Mouse (Mus musculus) liver, embryonic 14.5 days (tissue): ENCODE measurements around the gene Crybb2. TPM values are rescaled to one million over a fixed set of nuclear protein-coding genes. Genes with fewer than 3 reads are reported as not detected.

Experiments used
- ATAC-seq: fragments of 200-750 bp; cut with Nextera tagmentation; 2 replicates; pipeline ENCODE4 v1.8.0; 2017; ENCODE audit warnings: moderate number of reproducible peaks, mild to moderate bottlenecking, moderate library complexity; ENCODE audit not compliant: insufficient read depth
- DNase-seq, 3 experiments: peaks; one replicate each; pipeline ENCODE4 v3.0.0-alpha.2; 2012 to 2013; ENCODE audit warnings: low read depth in 3 of 3, low spot score in 3 of 3
- H3K27ac ChIP-seq: fragments of 300-500 bp; sonication (generic); 2 replicates; pipeline ENCODE4 v1.5.1; 2014; ENCODE audit warnings: moderate library complexity, mild to moderate bottlenecking, control low read depth, inconsistent platforms
- H3K27me3 ChIP-seq: fragments of 300-500 bp; sonication (generic); 2 replicates; pipeline ENCODE4 v1.6.1; 2014; ENCODE audit warnings: mild to moderate bottlenecking, low read length, moderate library complexity; ENCODE audit not compliant: control insufficient read depth, insufficient read depth
- H3K36me3 ChIP-seq: fragments of 300-500 bp; sonication (generic); replicated peaks from 2 replicates; pipeline ENCODE4 v1.6.1; 2014; ENCODE audit warnings: low read depth; ENCODE audit not compliant: control insufficient read depth, insufficient read depth
- H3K4me1 ChIP-seq, 2 experiments: fragments of 200-500 bp in 1 of 2; fragments of 300-500 bp in 1 of 2; sonication (generic) in 1 of 2; replicated peaks; 2 replicates each; pipeline ENCODE4 v1.6.1; 2012 to 2014; ENCODE audit warnings: antibody characterized with exemption in 1 of 2, inconsistent platforms in 1 of 2, low read length in 1 of 2; ENCODE audit not compliant: control insufficient read depth in 2 of 2, insufficient read depth in 2 of 2
- H3K4me2 ChIP-seq: fragments of 300-500 bp; sonication (generic); 2 replicates; pipeline ENCODE4 v1.6.1; 2014; ENCODE audit warnings: low read depth, mild to moderate bottlenecking, control low read depth, moderate library complexity
- H3K4me3 ChIP-seq, 2 experiments: fragments of 200-500 bp in 1 of 2; fragments of 300-500 bp in 1 of 2; sonication (generic) in 1 of 2; 2 replicates each; pipeline ENCODE4 v1.5.1; 2012 to 2014; ENCODE audit warnings: low read depth in 2 of 2, low read length in 2 of 2, mild to moderate bottlenecking in 2 of 2, control low read depth in 1 of 2, inconsistent platforms in 1 of 2, moderate library complexity in 1 of 2; ENCODE audit not compliant: insufficient read depth in 1 of 2
- H3K9ac ChIP-seq: fragments of 300-500 bp; sonication (generic); replicated peaks from 2 replicates; pipeline ENCODE4 v1.6.1; 2014; ENCODE audit warnings: mild to moderate bottlenecking, control low read depth, moderate library complexity
- H3K9me3 ChIP-seq: fragments of 300-500 bp; sonication (generic); 2 replicates; pipeline ENCODE4 v1.6.1; 2016; ENCODE audit warnings: low read length, mixed read lengths; ENCODE audit not compliant: control insufficient read depth
- CTCF ChIP-seq: IDR thresholded peaks from 2 replicates; pipeline ENCODE4 v1.5.1; 2016; ENCODE audit warnings: antibody characterized with exemption, low read depth, control low read depth
- EP300 ChIP-seq: IDR thresholded peaks from 2 replicates; pipeline ENCODE4 v1.6.1; 2016; ENCODE audit warnings: antibody characterized with exemption, low read depth
- WGBS: fragments of 180-500 bp; shearing (Covaris S2); extraction: QIAGEN DNeasy Blood & Tissue Kit; methylation state at CpG from one replicate; pipeline ENCODE4 v1.1.7; 2014; ENCODE audit not compliant: insufficient replicate concordance; 5-methylcytosine and 5-hydroxymethylcytosine counted together
- polyA plus RNA-seq, 2 experiments: library from polyadenylated mRNA; depleted of rRNA in 1 of 2; stranded (reverse) in 1 of 2; unstranded in 1 of 2; fragments of >200 nt; fragmentation: Nextera tagmentation in 1 of 2; extraction: Ambion mirVana in 1 of 2; gene quantifications; 2 replicates each; pipeline versions ENCODE4 v1.2.1 to v1.2.3; 2012 to 2014

Gene Crybb2
- polyA plus RNA-seq, 2 experiments, result not detected

- Histone ChIP-seq H3K4me1 (no peaks in the 10 kb centered on the region), H3K4me2 (no peak overlapping the region), H3K4me3 (no peak overlapping the region), H3K36me3 (no peaks in the 10 kb centered on the region), H3K27ac (no peak overlapping the region), H3K9me3 (no peaks in the 10 kb centered on the region), H3K9ac (no peak overlapping the region), H3K27me3 (no peaks in the 10 kb centered on the region)
- no peak for TF ChIP-seq CTCF
- TF ChIP-seq EP300, result no peak
- WGBS, result 81% methylated on average over 18 of the region's 18 CpGs
- no peak for ATAC-seq
- DNase-seq, result no peak
Observed at GRCm38 (mm10) chr5:113095456-113095855, 25.5 kb upstream of the Crybb2 start.

- Histone ChIP-seq H3K4me1 (no peaks in the 10 kb centered on the region), H3K9me3 (no peaks in the 10 kb centered on the region), H3K4me2 (no peak overlapping the region), H3K9ac (no peak overlapping the region), H3K27me3 (no peaks in the 10 kb centered on the region), H3K27ac (no peak overlapping the region), H3K4me3 (no peak overlapping the region), H3K36me3 (no peaks in the 10 kb centered on the region)
- ATAC-seq (no peak), DNase-seq (no peak)
- TF ChIP-seq EP300, result no peak
- no peak for TF ChIP-seq CTCF
- WGBS, result 54% methylated on average over 7 of the region's 7 CpGs
Observed at GRCm38 (mm10) chr5:113092406-113092805, 22.5 kb upstream of the Crybb2 start.

GRCm38 (mm10) chr5:113091162-113091561 lies 21.2 kb upstream of the Crybb2 start:
- Histone ChIP-seq H3K4me2 (no peak overlapping the region), H3K27me3 (no peaks in the 10 kb centered on the region), H3K9ac (no peak overlapping the region), H3K4me1 (no peaks in the 10 kb centered on the region), H3K36me3 (no peaks in the 10 kb centered on the region), H3K27ac (no peak overlapping the region), H3K9me3 (no peaks in the 10 kb centered on the region), H3K4me3 (no peak overlapping the region)
- DNase-seq, result no peak
- TF ChIP-seq CTCF (peak; percentile 83), EP300 (no peak)
- WGBS, result 63% methylated on average over 5 of the region's 5 CpGs
- no peak for ATAC-seq

- Histone ChIP-seq H3K4me3 (no peak overlapping the region), H3K4me1 (no peaks in the 10 kb centered on the region), H3K4me2 (no peak overlapping the region), H3K9ac (no peak overlapping the region), H3K9me3 (no peaks in the 10 kb centered on the region), H3K36me3 (no peaks in the 10 kb centered on the region), H3K27me3 (no peaks in the 10 kb centered on the region), H3K27ac (no peak overlapping the region)
- no peak for TF ChIP-seq CTCF
- no peak for TF ChIP-seq EP300
- ATAC-seq, result no peak
- DNase-seq, result no peak
- WGBS, result 73% methylated on average over 11 of the region's 11 CpGs
Observed at GRCm38 (mm10) chr5:113090750-113091149, 20.8 kb upstream of the Crybb2 start.

GRCm38 (mm10) chr5:113090077-113090690 lies 20.3 kb upstream of the Crybb2 start:
- no peak for TF ChIP-seq CTCF
- TF ChIP-seq EP300, result no peak
- Histone ChIP-seq H3K27me3 (no peaks in the 10 kb centered on the region), H3K36me3 (no peaks in the 10 kb centered on the region), H3K4me3 (no peak overlapping the region), H3K4me1 (no peaks in the 10 kb centered on the region), H3K9me3 (no peaks in the 10 kb centered on the region), H3K9ac (no peak overlapping the region), H3K4me2 (no peak overlapping the region), H3K27ac (no peak overlapping the region)
- WGBS, result 79% methylated on average over 24 of the region's 24 CpGs
- no peak for ATAC-seq
- DNase-seq, result no peak
